Mouse (Mus musculus) heart, postnatal 14 days (tissue): ENCODE results near the gene Dio1. TPM values are rescaled to one million over a fixed set of nuclear protein-coding genes. Genes with fewer than 3 reads are reported as not detected.

Experiments
- DNase-seq, 2 experiments: peaks; one replicate each; pipeline ENCODE4 v3.0.0; 2021 to 2022
- intact Hi-C: fragments of 180-260 bp; cut with DNase I; formaldehyde crosslinking; loops from one replicate; pipeline ENCODE4 v1.15.1; 2025
- total RNA-seq, 2 experiments: library from RNA; stranded (reverse); gene quantifications; 2 replicates each; pipeline ENCODE4 v1.2.3; 2021

Dio1 gene
- total RNA-seq, 2 experiments from 2014 or later: 0.12 TPM; not detected in 1

DNA sequence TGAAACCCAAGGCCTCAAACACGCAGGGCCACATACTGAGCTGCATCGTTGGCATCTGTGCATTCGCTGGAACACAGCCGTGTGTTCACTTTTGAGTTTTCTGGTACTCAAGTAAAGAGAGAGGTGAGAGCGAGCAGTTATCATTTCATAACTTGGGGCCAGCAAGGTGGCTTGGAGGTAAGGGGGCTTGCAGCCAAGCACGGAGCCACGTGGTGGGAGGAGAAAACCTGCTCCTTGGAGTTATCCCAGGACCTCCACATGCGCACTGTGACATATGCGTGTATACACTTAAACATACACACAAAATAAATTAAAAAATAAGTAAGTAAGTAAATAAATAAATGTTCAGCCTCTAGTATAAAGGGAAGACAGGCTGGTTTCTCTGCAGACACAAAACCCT lies 4.7 kb downstream of the Dio1 start:
- intact Hi-C loops: no loop called here

DNA sequence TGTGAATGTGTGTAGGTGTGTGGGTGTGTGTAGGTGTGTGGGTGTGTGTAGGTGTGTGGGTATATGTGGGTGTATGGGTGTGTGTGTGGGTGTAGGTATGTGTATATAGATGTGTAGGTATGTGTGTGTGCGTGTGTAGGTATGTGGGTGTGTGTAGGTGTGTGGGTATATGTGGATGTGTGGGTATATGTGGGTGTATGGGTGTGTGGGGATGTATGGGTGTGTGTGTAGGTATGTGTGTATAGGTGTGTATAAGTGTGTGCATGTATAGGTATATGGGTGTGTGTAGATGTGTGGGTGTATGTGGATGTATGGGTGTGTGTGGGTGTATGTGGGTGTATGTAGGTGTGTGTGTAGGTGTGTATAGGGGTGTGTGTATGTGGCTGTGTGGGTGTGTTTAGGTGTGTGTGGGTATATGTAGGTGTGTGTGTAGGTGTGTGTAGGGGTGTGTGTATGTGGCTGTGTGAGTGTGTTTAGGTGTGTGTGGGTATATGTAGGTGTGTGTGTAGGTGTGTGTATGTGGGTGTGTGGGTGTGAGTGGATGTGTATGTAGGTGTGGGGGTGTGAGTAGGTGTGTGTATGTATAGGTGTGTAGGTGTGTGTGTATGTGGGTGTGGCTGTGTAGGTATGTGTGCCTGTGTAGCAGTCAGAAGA lies 5.9 kb downstream of the Dio1 start:
- intact Hi-C loops: no loop called here
- no peak for DNase-seq

More for the DNA sequence above, 4.7 kb downstream of the Dio1 start:
- DNase-seq: no peak

DNA sequence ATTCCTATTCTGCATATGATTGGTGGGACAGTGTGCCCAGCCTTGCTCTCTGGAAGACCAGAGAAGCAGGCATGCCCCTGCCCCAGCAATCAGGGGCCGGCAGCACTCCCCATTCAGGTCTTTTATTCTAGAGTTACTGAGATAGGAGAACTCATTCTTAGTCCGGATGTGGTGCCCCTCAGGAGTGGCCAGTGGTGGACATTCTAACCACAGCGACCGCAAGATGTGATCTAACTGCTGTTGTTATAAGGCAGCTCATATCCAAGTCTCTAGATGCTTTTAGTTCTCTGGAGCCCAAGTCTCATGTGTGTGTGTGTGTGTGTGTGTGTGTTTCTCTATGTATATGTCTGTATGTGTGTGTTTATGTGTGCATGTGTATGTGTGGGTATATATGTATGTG lies 6.6 kb downstream of the Dio1 start:
- intact Hi-C loops: no loop called here

GRCm38 (mm10) chr4:107299779-107300340 lies 7.1 kb downstream of the Dio1 start:
- intact Hi-C loops: no loop called here
- no peak for DNase-seq

More for the DNA sequence above, 6.6 kb downstream of the Dio1 start:
- DNase-seq: no peak

GRCm38 (mm10) chr4:107298071-107298606 lies 8.8 kb downstream of the Dio1 start:
- intact Hi-C loops: no loop called here
- no peak for DNase-seq

GRCm38 (mm10) chr4:107292273-107292662 lies 14.7 kb downstream of the Dio1 start:
- intact Hi-C loops: no loop called here
- no peak for DNase-seq

GRCm38 (mm10) chr4:107291611-107292272 lies 15.2 kb downstream of the Dio1 start:
- intact Hi-C loops: no loop called here
- DNase-seq: no peak

DNA sequence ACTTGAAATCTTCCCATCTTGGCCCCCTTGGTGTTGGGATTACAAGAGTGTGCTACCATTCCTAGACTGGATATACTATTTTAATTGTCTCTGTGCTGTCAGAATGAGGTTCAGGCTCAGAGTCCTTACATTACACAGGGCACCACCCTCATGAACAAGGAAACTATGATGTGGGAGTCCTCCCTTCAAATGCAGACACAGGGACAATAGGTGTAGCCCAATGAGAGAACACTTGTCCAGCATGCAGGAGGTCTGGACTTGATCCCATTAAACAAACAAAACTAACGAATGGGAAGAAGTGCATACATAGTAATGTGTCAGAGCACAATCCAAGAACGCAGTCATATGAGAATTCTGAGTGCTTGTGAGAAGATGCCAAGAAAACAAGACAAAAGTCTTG lies 19.5 kb downstream of the Dio1 start:
- intact Hi-C loops: no loop called here
- DNase-seq: no peak

- DNase-seq: no peak
- intact Hi-C loops: no loop called here
Observed at GRCm38 (mm10) chr4:107286386-107286785, 20.6 kb downstream of the Dio1 start.

GRCm38 (mm10) chr4:107285446-107286200 lies 21.3 kb downstream of the Dio1 start:
- intact Hi-C loops: no loop called here
- no peak for DNase-seq

DNA sequence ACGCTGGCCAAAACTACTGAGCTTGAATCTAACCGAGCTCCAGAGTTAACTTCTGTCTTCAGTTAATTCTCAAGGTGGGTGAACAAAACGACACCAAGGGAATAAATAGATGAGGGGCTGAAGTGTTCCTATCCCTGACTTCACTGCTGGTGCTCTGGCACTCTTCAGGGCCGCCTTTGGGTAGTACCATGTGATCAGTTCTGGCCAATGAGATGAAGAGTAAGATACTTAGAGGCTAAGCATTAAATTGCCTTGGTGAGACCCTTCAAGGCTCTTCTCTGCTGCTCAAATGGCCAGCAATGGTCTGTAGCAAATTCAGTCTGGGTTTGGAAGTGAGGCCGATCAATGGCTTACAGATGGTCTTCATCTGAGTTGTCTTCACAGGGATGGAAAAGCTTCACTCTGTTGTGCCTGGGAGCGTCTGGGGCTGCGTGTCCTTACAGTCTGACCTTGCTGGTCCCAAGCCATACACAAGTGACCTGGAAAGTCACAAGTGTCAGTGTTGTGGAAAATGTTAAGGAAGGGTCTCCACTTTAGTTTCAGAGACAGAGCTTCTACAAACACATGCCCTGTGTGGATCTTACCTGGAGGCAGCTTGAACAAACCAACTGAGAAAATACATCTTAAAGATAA lies 26.0 kb downstream of the Dio1 start:
- intact Hi-C loops: no loop called here
- no peak for DNase-seq

DNA sequence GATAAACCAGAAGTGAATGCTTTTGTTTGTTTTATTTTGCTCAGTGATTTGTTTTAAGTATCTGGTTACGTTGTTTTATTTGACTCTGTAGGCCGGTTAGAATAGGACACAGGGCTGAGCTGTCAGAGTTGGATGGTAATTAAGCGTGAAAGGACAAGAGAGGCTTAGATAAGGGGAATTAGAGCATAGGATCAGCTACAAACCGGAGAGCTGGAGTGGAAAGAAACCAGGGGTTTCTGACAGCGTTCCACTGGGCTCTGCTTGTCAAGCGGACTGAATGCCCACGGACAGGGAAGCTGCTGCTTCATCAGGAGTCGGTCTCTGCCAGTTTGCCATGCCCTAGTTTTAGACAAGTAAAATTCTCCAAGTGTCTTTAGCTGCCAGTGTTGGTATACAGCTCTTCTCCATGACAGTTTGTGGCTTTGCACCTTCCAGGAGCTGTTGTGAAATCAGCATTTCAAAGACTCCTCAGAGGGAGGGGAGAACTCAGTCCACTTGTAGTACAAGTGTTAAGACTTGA lies 28.7 kb downstream of the Dio1 start:
- intact Hi-C loops: no loop called here
- DNase-seq: no peak

GRCm38 (mm10) chr4:107274511-107274910 lies 32.5 kb downstream of the Dio1 start:
- no peak for DNase-seq

GRCm38 (mm10) chr4:107273683-107274082 lies 33.3 kb downstream of the Dio1 start:
- no peak for DNase-seq
- intact Hi-C loops: no loop called here

More at GRCm38 (mm10) chr4:107274511-107274910, 32.5 kb downstream of the Dio1 start:
- intact Hi-C loops: no loop called here

GRCm38 (mm10) chr4:107260001-107260400 lies 47.0 kb downstream of the Dio1 start:
- no peak for DNase-seq
- intact Hi-C loops: no loop called here

DNA sequence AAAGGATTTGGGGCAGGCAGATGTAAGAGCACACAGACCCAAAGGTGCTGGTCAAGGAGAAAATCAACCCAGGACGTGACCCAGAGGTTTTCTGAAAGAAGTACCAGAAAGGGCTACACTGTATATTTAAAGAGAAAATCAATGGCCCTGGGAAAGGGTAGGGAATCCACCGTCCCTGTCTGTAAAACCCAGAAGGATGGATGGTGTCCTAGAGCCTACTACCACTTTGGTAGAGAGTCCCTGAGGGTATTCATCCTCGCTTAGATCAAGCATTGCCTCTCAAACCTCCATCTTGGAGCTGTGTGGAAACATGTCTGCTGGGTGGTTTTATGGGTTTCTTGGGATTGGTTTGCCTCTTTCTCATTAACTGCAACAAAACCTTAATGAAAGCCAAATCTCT lies 52.6 kb downstream of the Dio1 start:
- no peak for DNase-seq
- intact Hi-C loops: loop anchor here (2.0 to 5.0 kb wide), 2 partner anchors 60 to 77 kb away; partner anchors contain the start of genes Tceanc2, Tmem59 and Yipf1

GRCm38 (mm10) chr4:107253125-107254091 lies 53.6 kb downstream of the Dio1 start, which contains the start of the genes Lrrc42 and Hspb11:
TSS of gene Lrrc42 (minus strand) at chr4:107253532.
TSS of gene Hspb11 (plus strand) at chr4:107253593.
- intact Hi-C loops: loop anchor here (2.0 to 5.0 kb wide), 2 partner anchors 61 to 76 kb away; partner anchors contain the start of genes Tceanc2, Tmem59 and Yipf1
- DNase-seq: peak; percentile 94

DNA sequence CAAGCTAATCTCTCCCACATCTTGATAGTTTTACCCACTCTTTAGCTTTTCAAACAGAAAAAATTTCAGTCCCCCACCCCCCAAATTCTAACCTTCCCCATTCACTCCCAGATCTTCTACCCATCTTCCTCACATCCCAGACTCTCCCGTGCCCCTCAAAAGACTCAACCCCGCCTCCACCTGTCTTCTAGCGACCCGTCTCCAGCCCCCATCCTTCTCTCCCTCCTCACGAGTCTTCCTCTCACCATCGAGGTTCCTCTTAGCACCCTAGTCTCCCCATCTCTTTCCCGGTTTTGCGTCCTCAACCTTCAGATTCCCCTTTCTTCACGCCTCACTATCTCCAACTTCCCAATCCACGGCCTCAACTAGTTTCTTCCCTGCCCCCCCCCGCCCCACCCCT lies 54.4 kb downstream of the Dio1 start:
- intact Hi-C loops: loop anchor here (5.0 kb wide), 1 partner anchor 75 kb away; the partner anchor contains the start of genes Tceanc2 and Tmem59
- no peak for DNase-seq
